Mouse (Mus musculus) erythroblast, embryonic 14.5 days (primary cell): Measurements from ENCODE around the gene Hps1. TPM values are rescaled to one million over a fixed set of nuclear protein-coding genes. Genes with fewer than 3 reads are reported as not detected.

Experiments used
- H3K27me3 ChIP-seq: 2 replicates; pipeline ENCODE4 v1.6.1; 2012; ENCODE audit warnings: inconsistent platforms; ENCODE audit not compliant: control insufficient read depth
- H3K36me3 ChIP-seq: 2 replicates; pipeline ENCODE4 v1.6.1; 2012; ENCODE audit warnings: mild to moderate bottlenecking, inconsistent platforms; ENCODE audit not compliant: control insufficient read depth
- H3K4me1 ChIP-seq: 2 replicates; pipeline ENCODE4 v1.6.1; 2012; ENCODE audit warnings: inconsistent platforms; ENCODE audit not compliant: control insufficient read depth
- H3K4me3 ChIP-seq: replicated peaks from 2 replicates; pipeline ENCODE3; 2012; ENCODE audit warnings: moderate library complexity, mild to moderate bottlenecking, inconsistent platforms
- H3K9me3 ChIP-seq: 2 replicates; pipeline ENCODE4 v1.6.1; 2012; ENCODE audit warnings: low read length, inconsistent platforms, mixed read lengths; ENCODE audit not compliant: control insufficient read depth
- GATA1 ChIP-seq: IDR thresholded peaks from 2 replicates; pipeline ENCODE4 v1.6.1; 2012; ENCODE audit warnings: low read length, inconsistent platforms, mixed read lengths
- TAL1 ChIP-seq: IDR thresholded peaks from 3 replicates; pipeline ENCODE4 v1.6.1; 2012; ENCODE audit warnings: low read length, inconsistent platforms, mixed read lengths
- polyA plus RNA-seq: library from polyadenylated mRNA; stranded (reverse); fragments of >175 nt; gene quantifications from 2 replicates; pipeline ENCODE4 v1.2.3, GENCODE M21; 2012

Gene Hps1
- polyA plus RNA-seq, 1 experiment, result 3.2 TPM

GRCm38 (mm10) chr19:42745084-42745868, 34.5 kb downstream of the Hps1 start:
- H3K27me3 ChIP-seq, result no peaks in the 10 kb centered on the region
- no peak for TF ChIP-seq GATA1
- no peak for TF ChIP-seq TAL1
- H3K36me3 ChIP-seq, result no peaks in the 10 kb centered on the region
- peaks cover 34% of the 10 kb centered on the region for H3K4me1 ChIP-seq
- H3K4me3 ChIP-seq, result no peak overlapping the region
- H3K9me3 ChIP-seq, result no peaks in the 10 kb centered on the region

- Histone ChIP-seq H3K9me3 (no peaks in the 10 kb centered on the region), H3K4me1 (peaks cover 25% of the 10 kb centered on the region), H3K27me3 (no peaks in the 10 kb centered on the region), H3K4me3 (no peak overlapping the region), H3K36me3 (no peaks in the 10 kb centered on the region)
- TF ChIP-seq GATA1, result no peak
- no peak for TF ChIP-seq TAL1
Observed at GRCm38 (mm10) chr19:42744162-42744586, 35.6 kb downstream of the Hps1 start.

- no peaks in the 10 kb centered on the region for H3K9me3 ChIP-seq
- peaks cover 25% of the 10 kb centered on the region for H3K4me1 ChIP-seq
- no peak overlapping the region for H3K4me3 ChIP-seq
- no peaks in the 10 kb centered on the region for H3K36me3 ChIP-seq
- H3K27me3 ChIP-seq, result no peaks in the 10 kb centered on the region
- TF ChIP-seq GATA1, result no peak
- no peak for TF ChIP-seq TAL1
Observed at GRCm38 (mm10) chr19:42743261-42743660, 36.5 kb downstream of the Hps1 start.

- H3K27me3 ChIP-seq, result no peaks in the 10 kb centered on the region
- TF ChIP-seq GATA1 (no peak), TAL1 (no peak)
- H3K9me3 ChIP-seq, result no peaks in the 10 kb centered on the region
- H3K36me3 ChIP-seq, result no peaks in the 10 kb centered on the region
- H3K4me3 ChIP-seq, result no peak overlapping the region
- H3K4me1 ChIP-seq, result peaks cover 25% of the 10 kb centered on the region
Observed at GRCm38 (mm10) chr19:42741884-42742283, 37.9 kb downstream of the Hps1 start.

- H3K9me3 ChIP-seq, result no peaks in the 10 kb centered on the region
- no peaks in the 10 kb centered on the region for H3K36me3 ChIP-seq
- peaks cover 13% of the 10 kb centered on the region for H3K4me1 ChIP-seq
- H3K27me3 ChIP-seq, result no peaks in the 10 kb centered on the region
- H3K4me3 ChIP-seq, result no peak overlapping the region
- TF ChIP-seq GATA1, result no peak
- no peak for TF ChIP-seq TAL1
Observed at GRCm38 (mm10) chr19:42740163-42740899, 39.4 kb downstream of the Hps1 start.

- H3K9me3 ChIP-seq, result no peaks in the 10 kb centered on the region
- TF ChIP-seq TAL1 (no peak), GATA1 (no peak)
- H3K4me1 ChIP-seq, result peaks cover 7% of the 10 kb centered on the region
- H3K4me3 ChIP-seq, result no peak overlapping the region
- H3K36me3 ChIP-seq, result no peaks in the 10 kb centered on the region
- no peaks in the 10 kb centered on the region for H3K27me3 ChIP-seq
Observed at GRCm38 (mm10) chr19:42739734-42740133, 40.0 kb downstream of the Hps1 start.

- Histone ChIP-seq H3K36me3 (no peaks in the 10 kb centered on the region), H3K27me3 (no peaks in the 10 kb centered on the region), H3K4me3 (no peak overlapping the region), H3K9me3 (no peaks in the 10 kb centered on the region), H3K4me1 (no peaks in the 10 kb centered on the region)
- TF ChIP-seq GATA1, result no peak
- TF ChIP-seq TAL1, result no peak
Observed at GRCm38 (mm10) chr19:42737753-42738152, 42.0 kb downstream of the Hps1 start.

- H3K27me3 ChIP-seq, result no peaks in the 10 kb centered on the region
- no peaks in the 10 kb centered on the region for H3K4me1 ChIP-seq
- H3K9me3 ChIP-seq, result no peaks in the 10 kb centered on the region
- H3K4me3 ChIP-seq, result no peak overlapping the region
- no peaks in the 10 kb centered on the region for H3K36me3 ChIP-seq
- TF ChIP-seq TAL1 (no peak), GATA1 (no peak)
Observed at GRCm38 (mm10) chr19:42734982-42735381, 44.8 kb downstream of the Hps1 start.

- Histone ChIP-seq H3K27me3 (no peaks in the 10 kb centered on the region), H3K36me3 (no peaks in the 10 kb centered on the region), H3K9me3 (no peaks in the 10 kb centered on the region), H3K4me3 (no peak overlapping the region), H3K4me1 (no peaks in the 10 kb centered on the region)
- no peak for TF ChIP-seq TAL1
- no peak for TF ChIP-seq GATA1
Observed at GRCm38 (mm10) chr19:42727424-42727823, 52.4 kb downstream of the Hps1 start.
